Mouse (Mus musculus): ENCODE results near the gene Gm21983.

- TF ChIP-seq POLR2A (IDR thresholded peaks at IDR 0.05; ENCODE audit: borderline replicate concordance, extremely low read depth, low read depth, low read length) (no peak), CTCF (IDR thresholded peaks at IDR 0.05; ENCODE audit: insufficient read depth, low read length) (no peak)
These were observed 46.8 kb upstream of the Gm21983 start for GRCm38 (mm10) chr7:27227676-27228075.

Measured in lung, adult 2 months (tissue).